Mouse (Mus musculus): ENCODE measurements around the gene Ergic1. TPM values are rescaled to one million over a fixed set of nuclear protein-coding genes. Genes with fewer than 3 reads are reported as not detected.

Ergic1 gene
- total and polyA plus RNA-seq, 2 experiments from 2014 or later, result 103 to 186 TPM

GRCm38 (mm10) chr17:26598845-26599244, 37.6 kb downstream of the Ergic1 start:
- Histone ChIP-seq H3K4me2 (ENCODE audit: low read depth) (no peak overlapping the region), H3K4me1 (ENCODE audit: insufficient read depth) (peaks cover 11% of the 10 kb centered on the region; the same call in 1 of the 2 replicates)

GRCm38 (mm10) chr17:26600913-26601447, 39.7 kb downstream of the Ergic1 start:
- Histone ChIP-seq H3K27ac (ENCODE audit: low read depth, low read length) (no peak overlapping the region), H3K36me3 (ENCODE audit: insufficient read depth) (no peaks in the 10 kb centered on the region; the same call in 1 of the 2 replicates), H3K27me3 (ENCODE audit: insufficient read depth, low read length) (no peaks in the 10 kb centered on the region), H3K4me2 (ENCODE audit: low read depth) (no peak overlapping the region), H3K4me3 (ENCODE audit: low read depth, low read length) (no peak overlapping the region), H3K4me1 (ENCODE audit: insufficient read depth) (peaks cover 9% of the 10 kb centered on the region; the same call in 1 of the 2 replicates), H3K9me3 (ENCODE audit: low read length) (no peaks in the 10 kb centered on the region), H3K9ac (no peak overlapping the region)
- DNase-seq (no peak), ATAC-seq (no peak)
- WGBS, result 73% methylated on average over 17 of the region's 17 CpGs
- TF ChIP-seq CTCF (IDR thresholded peaks at IDR 0.05; ENCODE audit: low read depth), result no peak

More at GRCm38 (mm10) chr17:26598845-26599244, 37.6 kb downstream of the Ergic1 start:
- ATAC-seq, result no peak
- Histone ChIP-seq H3K36me3 (ENCODE audit: insufficient read depth) (no peaks in the 10 kb centered on the region; the same call in 1 of the 2 replicates), H3K4me3 (ENCODE audit: low read depth, low read length) (no peak overlapping the region), H3K9ac (no peak overlapping the region), H3K9me3 (ENCODE audit: low read length) (no peaks in the 10 kb centered on the region), H3K27me3 (ENCODE audit: insufficient read depth, low read length) (no peaks in the 10 kb centered on the region), H3K27ac (ENCODE audit: low read depth, low read length) (no peak overlapping the region)
- TF ChIP-seq CTCF (IDR thresholded peaks at IDR 0.05; ENCODE audit: low read depth), result no peak
- 94% methylated on average over 5 of the region's 5 CpGs for WGBS
- no peak for DNase-seq

GRCm38 (mm10) chr17:26601514-26601913, 40.2 kb downstream of the Ergic1 start:
- Histone ChIP-seq H3K36me3 (ENCODE audit: insufficient read depth) (no peaks in the 10 kb centered on the region; the same call in 1 of the 2 replicates), H3K27ac (ENCODE audit: low read depth, low read length) (no peak overlapping the region), H3K9me3 (ENCODE audit: low read length) (no peaks in the 10 kb centered on the region), H3K27me3 (ENCODE audit: insufficient read depth, low read length) (no peaks in the 10 kb centered on the region), H3K4me3 (ENCODE audit: low read depth, low read length) (no peak overlapping the region), H3K9ac (no peak overlapping the region), H3K4me2 (ENCODE audit: low read depth) (no peak overlapping the region), H3K4me1 (ENCODE audit: insufficient read depth) (peaks cover 4% of the 10 kb centered on the region; the same call in 1 of the 2 replicates)
- ATAC-seq (no peak), DNase-seq (no peak)
- TF ChIP-seq CTCF (IDR thresholded peaks at IDR 0.05; ENCODE audit: low read depth), result no peak
- 74% methylated on average over 6 of the region's 6 CpGs for WGBS

DNA sequence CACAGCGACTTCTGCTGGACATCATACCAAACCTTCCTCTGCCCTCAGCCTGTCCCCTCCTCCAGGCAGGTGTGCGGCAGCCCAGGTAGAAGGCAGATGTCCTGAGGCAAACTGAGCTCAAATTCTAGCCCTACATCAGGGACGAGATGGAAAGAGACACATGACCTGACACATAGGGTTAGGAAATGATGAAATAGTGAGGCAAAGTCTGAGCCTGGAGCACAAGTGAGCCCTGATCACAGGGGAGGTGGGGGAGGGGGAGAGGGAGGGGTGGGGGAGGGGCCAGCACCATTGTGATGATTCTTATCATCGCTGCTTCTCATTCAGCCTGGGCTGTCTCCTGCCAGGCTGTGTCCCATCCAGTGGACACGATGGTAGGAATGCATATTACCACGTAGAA, 40.6 kb downstream of the Ergic1 start:
- Histone ChIP-seq H3K9me3 (ENCODE audit: low read length) (no peaks in the 10 kb centered on the region), H3K27me3 (ENCODE audit: insufficient read depth, low read length) (no peaks in the 10 kb centered on the region), H3K36me3 (ENCODE audit: insufficient read depth) (no peaks in the 10 kb centered on the region; the same call in 1 of the 2 replicates), H3K4me1 (ENCODE audit: insufficient read depth) (0 out of 2 replicates have a peak, but pooled peaks cover 2% of the 10 kb centered on the region), H3K4me2 (ENCODE audit: low read depth) (no peak overlapping the region), H3K4me3 (ENCODE audit: low read depth, low read length) (no peak overlapping the region), H3K27ac (ENCODE audit: low read depth, low read length) (no peak overlapping the region), H3K9ac (no peak overlapping the region)
- ATAC-seq (no peak), DNase-seq (no peak)
- 57% methylated on average over 6 of the region's 6 CpGs for WGBS
- no peak for TF ChIP-seq CTCF (IDR thresholded peaks at IDR 0.05; ENCODE audit: low read depth)

- ATAC-seq (no peak), DNase-seq (no peak)
- no peak for TF ChIP-seq CTCF (IDR thresholded peaks at IDR 0.05; ENCODE audit: low read depth)
- Histone ChIP-seq H3K4me2 (ENCODE audit: low read depth) (no peak overlapping the region), H3K9me3 (ENCODE audit: low read length) (no peaks in the 10 kb centered on the region), H3K9ac (no peak overlapping the region), H3K27ac (ENCODE audit: low read depth, low read length) (no peak overlapping the region), H3K4me1 (ENCODE audit: insufficient read depth) (no peaks in the 10 kb centered on the region), H3K36me3 (ENCODE audit: insufficient read depth) (no peaks in the 10 kb centered on the region; the same call in 1 of the 2 replicates), H3K27me3 (ENCODE audit: insufficient read depth, low read length) (no peaks in the 10 kb centered on the region), H3K4me3 (ENCODE audit: low read depth, low read length) (no peak overlapping the region)
- WGBS, result 74% methylated on average over 12 of the region's 12 CpGs
Measured at GRCm38 (mm10) chr17:26602371-26602885, 41.1 kb downstream of the Ergic1 start.

DNA sequence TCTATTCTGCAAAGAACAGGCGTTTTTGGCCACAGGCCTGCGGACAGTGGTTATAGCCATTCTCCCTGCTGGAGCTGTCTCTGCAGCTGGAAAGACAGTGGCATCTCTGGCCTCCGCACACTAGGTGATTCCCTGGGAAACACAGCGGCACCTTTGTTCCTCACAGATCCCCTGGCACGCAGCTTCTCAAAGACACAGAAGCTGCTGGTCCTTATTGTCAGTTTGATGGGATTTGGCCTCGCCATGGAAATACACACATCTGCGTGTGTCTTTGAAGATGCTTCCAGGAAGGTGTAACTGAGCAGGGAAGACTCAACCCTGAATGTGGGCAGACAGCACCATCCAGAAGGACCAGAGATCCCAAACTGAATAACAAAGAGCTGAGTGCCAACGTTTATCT, 42.0 kb downstream of the Ergic1 start:
- H3K9me3 ChIP-seq (ENCODE audit: low read length), result no peaks in the 10 kb centered on the region
- H3K36me3 ChIP-seq (ENCODE audit: insufficient read depth), result peaks cover under 1% of the 10 kb centered on the region; the same call in 1 of the 2 replicates
- no peak for TF ChIP-seq CTCF (IDR thresholded peaks at IDR 0.05; ENCODE audit: low read depth)
- DNase-seq, result no peak
- no peak overlapping the region for H3K4me3 ChIP-seq (ENCODE audit: low read depth, low read length)
- H3K27me3 ChIP-seq (ENCODE audit: insufficient read depth, low read length), result no peaks in the 10 kb centered on the region
- H3K4me1 ChIP-seq (ENCODE audit: insufficient read depth), result no peaks in the 10 kb centered on the region
- no peak overlapping the region for H3K9ac ChIP-seq
- H3K27ac ChIP-seq (ENCODE audit: low read depth, low read length), result 0 out of 2 replicates have a peak overlapping the region, but pooled peaks have one; percentile 29
- no peak overlapping the region for H3K4me2 ChIP-seq (ENCODE audit: low read depth)
- WGBS, result 78% methylated on average over 8 of the region's 8 CpGs
- no peak for ATAC-seq

GRCm38 (mm10) chr17:26605636-26606035, 44.3 kb downstream of the Ergic1 start:
- Histone ChIP-seq H3K36me3 (ENCODE audit: insufficient read depth) (peaks cover 19% of the 10 kb centered on the region), H3K4me3 (ENCODE audit: low read depth, low read length) (no peak overlapping the region), H3K4me2 (ENCODE audit: low read depth) (no peak overlapping the region), H3K4me1 (ENCODE audit: insufficient read depth) (no peaks in the 10 kb centered on the region), H3K27me3 (ENCODE audit: insufficient read depth, low read length) (no peaks in the 10 kb centered on the region), H3K9ac (no peak overlapping the region), H3K27ac (ENCODE audit: low read depth, low read length) (no peak overlapping the region), H3K9me3 (ENCODE audit: low read length) (no peaks in the 10 kb centered on the region)
- ATAC-seq, result no peak
- 92% methylated on average over 4 of the region's 4 CpGs for WGBS
- TF ChIP-seq CTCF (IDR thresholded peaks at IDR 0.05; ENCODE audit: low read depth), result no peak
- no peak for DNase-seq

Measured in forebrain, postnatal 0 days (tissue).